Mouse (Mus musculus): ENCODE measurements around the gene Cd300c2.
"Not testable (repeated sequence)": the region's sequence is repeated elsewhere in the genome, so short reads cannot be mapped to it uniquely, and the experiment has no call there.

Cd300c2 gene

DNA sequence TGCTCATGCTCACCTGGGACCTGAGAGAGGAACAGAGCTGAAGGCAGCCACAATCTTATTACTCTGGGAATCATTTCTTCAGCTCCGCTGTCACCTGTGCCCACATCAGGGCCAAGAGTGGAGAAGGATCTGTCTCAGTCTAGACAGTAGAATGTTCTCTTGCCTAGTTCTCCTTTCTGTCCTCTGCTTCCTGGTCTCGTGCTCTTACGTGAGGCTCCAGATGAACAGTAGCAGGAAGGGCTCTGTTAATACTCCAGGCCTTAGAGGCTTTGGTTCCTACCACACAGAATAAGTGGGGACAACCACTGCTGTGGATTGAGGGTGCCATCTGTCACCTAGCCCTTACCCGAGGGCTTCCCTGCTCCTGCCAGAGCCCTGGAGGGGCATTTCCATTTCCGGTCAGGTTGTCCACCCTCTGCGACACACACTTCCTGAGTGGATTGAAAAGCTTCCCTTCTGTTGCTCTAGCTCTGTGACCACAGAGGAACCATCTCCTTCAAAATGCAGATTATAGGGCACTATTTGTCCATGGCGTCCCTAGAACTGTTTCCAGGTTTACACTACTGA is at the start of gene Cd300c2:
Gene Cd300c2, minus strand, starts transcription at position 407 of the 567 bp plus-strand sequence.
- no peak for DNase-seq

DNA sequence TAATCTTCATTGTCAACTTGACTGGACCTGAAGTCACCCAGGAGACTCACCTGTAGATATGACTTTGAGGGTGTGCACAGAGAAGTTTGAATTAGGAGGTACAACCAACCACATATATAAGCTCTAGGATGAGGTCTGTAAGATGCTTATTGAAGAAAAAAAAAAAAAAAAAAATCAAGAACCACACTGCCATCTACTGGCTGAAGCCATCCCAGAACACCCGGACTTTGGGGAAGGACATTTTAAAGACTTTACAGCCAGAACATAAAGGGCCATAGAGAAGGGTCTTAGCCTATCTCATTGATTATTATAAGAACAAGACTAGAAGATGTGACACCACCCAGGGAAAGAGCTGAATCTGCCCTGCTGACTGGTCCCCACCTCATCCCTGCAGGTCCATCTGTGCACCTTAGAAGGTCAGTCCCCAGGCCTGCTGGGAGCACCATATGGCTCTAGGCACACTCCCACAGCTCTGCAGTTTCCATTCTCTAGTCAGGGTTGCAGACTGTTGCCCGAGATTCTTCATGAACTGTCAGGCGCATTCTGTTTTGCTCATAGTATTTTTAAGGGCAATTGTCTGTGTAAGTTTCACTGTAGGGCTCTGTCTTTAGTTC is 47.7 kb upstream of the Cd300c2 start:
- DNase-seq, result no peak

DNA sequence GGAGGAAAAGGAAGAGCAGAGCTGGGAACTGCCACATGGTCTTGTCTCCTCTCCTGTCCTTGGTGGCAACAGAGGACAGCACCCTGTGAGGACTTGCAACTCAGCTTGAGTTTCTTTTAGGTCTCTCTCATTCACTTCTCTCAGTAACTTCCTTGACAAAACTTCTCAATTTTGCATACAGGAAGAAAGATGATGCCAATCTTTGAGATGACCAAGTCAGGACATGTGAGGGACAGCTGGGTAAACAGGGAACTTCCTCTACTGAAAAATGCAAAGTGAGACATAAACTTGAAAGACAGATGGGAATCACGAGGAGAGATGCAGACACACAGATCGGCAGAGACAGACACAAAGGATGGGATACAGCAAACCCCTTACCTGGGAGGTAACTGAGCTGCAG is 46.6 kb upstream of the Cd300c2 start, which contains the start of gene Cd300ld3:
Gene Cd300ld3, minus strand, starts transcription at position 151 of the 400 bp plus-strand sequence.
- no peak for DNase-seq

DNA sequence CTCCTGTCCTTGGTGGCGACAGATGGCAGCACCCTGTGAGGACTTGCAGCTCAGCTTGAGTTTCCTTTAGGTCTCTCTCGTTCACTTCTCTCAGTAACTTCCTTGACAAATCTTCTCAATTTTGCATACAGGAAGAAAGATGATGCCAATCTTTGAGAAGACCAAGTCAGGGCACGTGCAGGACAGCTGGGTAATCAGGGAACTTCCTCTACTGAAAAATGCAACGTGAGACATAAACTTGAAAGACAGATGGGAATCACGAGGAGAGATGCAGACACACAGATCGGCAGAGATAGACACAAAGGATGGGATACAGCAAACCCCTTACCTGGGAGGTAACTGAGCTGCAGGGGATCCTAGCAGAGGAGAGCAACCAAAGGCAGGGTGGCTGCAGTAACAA is 36.0 kb upstream of the Cd300c2 start, which contains the start of gene Cd300ld5:
Gene Cd300ld5, minus strand, starts transcription at position 101 of the 400 bp plus-strand sequence.
- not testable (repeated sequence) for DNase-seq

DNA sequence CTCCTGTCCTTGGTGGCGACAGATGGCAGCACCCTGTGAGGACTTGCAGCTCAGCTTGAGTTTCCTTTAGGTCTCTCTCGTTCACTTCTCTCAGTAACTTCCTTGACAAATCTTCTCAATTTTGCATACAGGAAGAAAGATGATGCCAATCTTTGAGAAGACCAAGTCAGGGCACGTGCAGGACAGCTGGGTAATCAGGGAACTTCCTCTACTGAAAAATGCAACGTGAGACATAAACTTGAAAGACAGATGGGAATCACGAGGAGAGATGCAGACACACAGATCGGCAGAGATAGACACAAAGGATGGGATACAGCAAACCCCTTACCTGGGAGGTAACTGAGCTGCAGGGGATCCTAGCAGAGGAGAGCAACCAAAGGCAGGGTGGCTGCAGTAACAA is 25.2 kb upstream of the Cd300c2 start, which contains the start of gene Cd300ld4:
Gene Cd300ld4, minus strand, starts transcription at position 101 of the 400 bp plus-strand sequence.
- DNase-seq, result not testable (repeated sequence)

DNA sequence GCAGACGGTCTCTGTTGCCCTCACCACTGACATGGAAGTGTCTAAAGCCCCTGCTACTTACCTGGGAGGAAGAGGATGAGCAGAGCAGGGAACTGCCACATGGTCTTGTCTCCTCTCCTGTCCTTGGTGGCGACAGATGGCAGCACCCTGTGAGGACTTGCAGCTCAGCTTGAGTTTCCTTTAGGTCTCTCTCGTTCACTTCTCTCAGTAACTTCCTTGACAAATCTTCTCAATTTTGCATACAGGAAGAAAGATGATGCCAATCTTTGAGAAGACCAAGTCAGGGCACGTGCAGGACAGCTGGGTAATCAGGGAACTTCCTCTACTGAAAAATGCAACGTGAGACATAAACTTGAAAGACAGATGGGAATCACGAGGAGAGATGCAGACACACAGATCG is 14.4 kb upstream of the Cd300c2 start, which contains the start of gene Cd300ld2:
Gene Cd300ld2, minus strand, starts transcription at position 101 of the 400 bp plus-strand sequence.
- not testable (repeated sequence) for DNase-seq

DNA sequence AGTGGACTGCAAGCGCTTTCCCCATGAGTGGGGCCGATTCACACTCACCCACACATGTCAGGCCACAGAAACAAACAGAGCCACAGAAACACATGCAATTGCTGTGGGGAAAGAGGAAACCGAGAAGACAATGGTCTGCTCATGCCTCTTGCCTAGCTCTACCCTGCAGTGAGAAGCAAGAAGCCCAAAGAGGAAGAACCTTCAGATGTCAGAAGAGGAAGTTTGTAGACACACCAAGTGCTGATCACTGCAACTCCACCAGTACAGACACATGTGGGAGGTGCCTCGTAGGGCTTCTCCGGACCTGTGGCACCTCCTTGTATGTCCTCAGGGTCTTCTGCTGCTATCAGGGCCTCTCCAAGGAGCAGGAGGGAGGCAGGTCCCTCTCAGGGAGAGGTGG is 2.4 kb upstream of the Cd300c2 start:
- DNase-seq, result no peak

DNA sequence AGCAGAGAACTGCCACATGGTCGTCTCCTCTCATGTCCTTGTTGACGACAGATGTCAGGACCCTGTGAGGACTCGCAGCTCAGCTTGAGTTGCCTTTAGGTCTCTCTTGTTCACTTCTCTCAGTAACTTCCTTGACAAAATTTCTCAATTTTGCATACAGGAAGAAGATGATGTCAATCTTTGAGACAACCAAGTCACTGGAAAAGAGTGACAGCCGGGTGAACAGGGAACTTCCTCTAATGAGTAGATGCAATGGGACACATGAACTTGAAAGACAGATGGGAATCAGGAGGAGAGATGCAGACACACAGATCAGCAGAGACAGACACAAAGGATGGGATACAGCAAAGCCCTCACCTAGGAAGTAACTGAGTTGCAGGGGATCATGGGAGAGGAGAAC is 11.9 kb downstream of the Cd300c2 start, which contains the start of gene Cd300ld:
Gene Cd300ld, minus strand, starts transcription at position 130 of the 400 bp plus-strand sequence.
- no peak for DNase-seq

DNA sequence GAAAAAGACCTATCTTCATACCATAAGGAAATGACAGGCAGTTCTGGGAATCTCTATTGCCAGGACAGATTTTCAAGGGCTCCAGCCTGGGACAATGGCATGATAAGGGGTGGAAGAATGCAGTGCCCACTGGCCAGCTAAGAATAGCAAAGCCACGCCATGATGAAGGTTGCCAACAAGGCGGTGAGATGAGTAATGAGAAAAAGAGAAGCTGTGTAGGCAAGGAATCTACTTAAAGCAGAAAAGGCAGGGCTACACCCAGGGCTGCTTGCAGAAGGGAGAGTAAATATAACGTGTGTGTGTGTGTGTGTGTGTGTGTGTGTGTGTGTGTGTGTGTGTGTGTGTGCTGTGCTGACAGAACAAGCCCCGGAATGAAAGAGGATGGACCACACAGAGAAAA is 19.8 kb downstream of the Cd300c2 start:
- no peak for DNase-seq

DNA sequence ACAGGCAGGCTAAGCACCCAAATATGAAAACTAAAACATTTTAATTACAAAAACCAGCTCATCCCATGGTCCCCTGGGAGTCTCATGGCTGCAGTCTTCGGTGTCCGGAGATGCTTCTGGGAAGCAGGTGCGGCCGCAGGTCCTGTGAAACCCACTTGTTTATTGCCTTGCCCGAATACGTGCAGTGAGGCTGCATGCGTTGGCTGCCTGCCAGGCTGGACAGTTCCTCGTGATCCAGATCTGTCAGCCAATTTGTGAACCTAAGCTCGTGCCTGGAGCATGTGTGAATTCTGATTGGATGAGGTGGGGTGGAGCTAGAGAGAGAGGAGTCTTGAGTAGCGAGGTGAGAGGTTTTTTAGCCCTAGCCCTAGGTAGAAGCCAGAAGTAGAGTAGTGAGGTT is 29.0 kb downstream of the Cd300c2 start:
- no peak for DNase-seq

DNA sequence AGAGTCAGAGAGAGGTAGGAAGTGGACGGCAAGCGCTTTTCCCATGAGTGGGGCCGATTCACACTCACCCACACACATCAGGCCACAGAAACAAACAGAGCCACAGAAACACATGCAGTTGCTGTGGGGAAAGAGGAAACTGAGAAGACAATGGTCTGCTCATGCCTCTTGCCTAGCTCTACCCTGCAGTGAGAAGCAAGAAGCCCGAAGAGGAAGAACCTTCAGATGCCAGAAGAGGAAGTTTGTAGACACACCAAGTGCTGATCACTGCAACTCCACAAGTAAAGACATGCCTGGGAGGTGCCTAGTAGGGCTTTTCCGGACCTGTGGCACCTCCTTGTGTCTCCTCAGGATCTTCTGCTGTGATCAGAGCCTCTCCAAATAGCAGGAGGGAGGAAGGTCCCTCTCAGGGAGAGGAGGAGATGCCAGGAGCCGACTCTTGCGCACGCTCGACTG is 32.9 kb downstream of the Cd300c2 start, which contains the start of gene Cd300c:
Gene Cd300c, minus strand, starts transcription at position 406 of the 456 bp plus-strand sequence.
- DNase-seq, result no peak

DNA sequence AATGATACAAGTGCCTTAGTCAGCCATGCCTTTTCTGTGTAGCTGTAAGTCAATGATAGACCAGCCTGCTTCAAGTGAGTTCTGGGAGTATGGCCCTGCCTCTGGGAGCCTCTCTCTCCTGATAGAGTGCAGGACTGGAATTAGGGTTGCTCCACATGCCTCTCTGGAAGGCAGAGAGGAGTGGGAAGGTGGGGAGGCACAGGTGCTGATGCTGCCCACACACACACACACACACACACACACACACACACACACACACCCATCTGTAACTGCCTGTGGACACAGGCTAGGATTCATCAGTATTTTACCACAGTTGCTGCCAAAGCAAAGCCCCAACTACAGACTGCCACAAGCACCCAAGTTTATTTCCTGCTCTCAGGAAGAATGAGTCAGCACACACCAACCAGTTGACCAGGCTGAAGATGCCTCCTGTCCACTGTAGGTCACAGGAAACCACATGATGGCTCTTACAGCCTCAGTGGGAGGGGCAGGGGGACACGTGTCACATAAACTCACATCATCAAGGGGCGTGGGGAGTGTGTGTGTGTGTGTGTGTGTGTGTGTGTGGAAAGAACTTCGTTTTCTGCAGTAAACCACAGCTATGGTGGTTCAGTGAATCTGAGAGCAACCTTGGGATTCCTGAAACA is 36.4 kb downstream of the Cd300c2 start:
- no peak for DNase-seq

DNA sequence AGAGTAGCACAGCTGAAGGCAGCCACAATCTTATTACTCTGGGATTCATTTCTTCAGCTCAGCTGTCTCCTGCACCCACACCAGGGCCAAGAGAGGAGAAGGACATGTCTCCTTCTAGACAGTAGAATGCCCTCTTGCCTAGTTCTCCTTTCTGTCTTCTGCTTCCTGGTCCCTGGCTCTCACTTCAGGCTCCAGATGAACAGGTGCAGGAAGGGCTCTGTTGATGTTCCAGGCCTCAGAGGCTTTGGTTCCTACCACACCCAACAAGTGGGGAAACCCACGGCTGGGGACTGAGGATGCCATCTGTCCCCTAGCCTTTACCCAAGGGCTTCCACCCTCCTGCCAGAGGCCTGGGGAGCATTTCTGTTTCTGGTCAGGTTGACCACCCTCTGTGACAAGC is 41.3 kb downstream of the Cd300c2 start:
- DNase-seq, result no peak

All from embryo, embryonic 11 days (tissue).